Mouse (Mus musculus) layer of hippocampus, adult 9-10 months (tissue): ENCODE data around the gene Pam.
A peak's percentile ranks its signal among the peaks of the same experiment; 100 is the strongest.
"Not testable (repeated sequence)": the region's sequence is repeated elsewhere in the genome, so short reads cannot be mapped to it uniquely, and the experiment has no call there.

Source experiments
- DNase-seq: peaks from one replicate; pipeline ENCODE4 v3.0.0; 2022; ENCODE audit warnings: low spot score

Pam gene

DNA sequence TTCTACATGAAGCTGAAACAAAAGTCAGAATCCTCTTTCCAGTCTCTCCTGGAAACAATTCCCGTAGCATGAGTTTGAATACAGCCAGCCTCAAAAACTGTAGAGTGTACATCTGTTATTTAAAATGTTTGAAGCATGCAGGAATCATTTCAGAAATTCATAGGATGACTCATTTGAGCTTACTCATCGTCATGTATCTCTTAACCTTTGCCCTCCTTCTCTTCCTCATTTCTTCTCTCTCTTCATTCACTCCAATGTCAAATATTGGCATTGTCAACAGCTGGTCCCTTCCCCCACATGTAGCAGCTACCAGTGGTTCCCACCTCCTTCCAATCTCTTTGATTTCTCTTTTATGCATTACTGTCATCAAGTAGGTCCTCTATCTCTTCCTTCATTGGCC is 59.7 kb downstream of the Pam start:
- no peak for DNase-seq

DNA sequence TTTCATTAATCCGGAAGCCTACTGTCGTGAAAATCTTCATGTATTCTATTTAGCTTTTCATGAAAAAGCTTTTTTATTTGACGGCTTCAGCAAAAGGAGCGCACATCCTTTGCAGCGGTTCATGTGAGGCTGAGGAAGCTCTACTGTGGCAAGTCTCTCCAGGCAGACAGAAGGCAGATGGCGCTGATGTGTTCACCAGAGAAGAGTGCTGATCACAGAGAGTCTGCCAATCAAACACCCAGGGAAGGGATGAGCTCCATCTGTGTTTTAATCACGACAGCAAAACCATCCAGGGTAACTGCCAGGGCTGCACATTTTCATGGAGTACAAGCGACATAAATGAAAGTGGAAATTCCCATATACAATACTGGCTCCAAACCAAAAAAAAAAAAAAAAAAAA is 63.6 kb downstream of the Pam start:
- DNase-seq = peak; percentile 45

DNA sequence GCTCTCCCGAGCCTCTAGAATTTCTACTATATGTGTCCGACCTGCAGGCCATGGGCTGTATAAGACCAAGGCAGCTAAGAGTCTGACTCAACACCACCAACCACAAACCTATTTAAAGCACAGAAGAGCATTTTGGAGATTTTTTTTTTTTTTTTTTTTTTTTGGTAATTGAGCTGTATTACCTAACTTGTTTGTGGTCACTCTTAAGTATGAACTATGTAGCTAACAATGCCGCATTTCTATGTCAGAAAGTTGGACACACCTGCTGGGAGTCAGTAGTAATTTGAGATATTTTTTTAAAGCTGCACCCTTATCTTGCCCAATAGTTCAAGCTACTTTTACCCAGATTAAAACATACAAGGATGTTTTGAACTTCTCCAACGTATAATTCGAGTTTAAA is 66.4 kb downstream of the Pam start:
- no peak for DNase-seq

DNA sequence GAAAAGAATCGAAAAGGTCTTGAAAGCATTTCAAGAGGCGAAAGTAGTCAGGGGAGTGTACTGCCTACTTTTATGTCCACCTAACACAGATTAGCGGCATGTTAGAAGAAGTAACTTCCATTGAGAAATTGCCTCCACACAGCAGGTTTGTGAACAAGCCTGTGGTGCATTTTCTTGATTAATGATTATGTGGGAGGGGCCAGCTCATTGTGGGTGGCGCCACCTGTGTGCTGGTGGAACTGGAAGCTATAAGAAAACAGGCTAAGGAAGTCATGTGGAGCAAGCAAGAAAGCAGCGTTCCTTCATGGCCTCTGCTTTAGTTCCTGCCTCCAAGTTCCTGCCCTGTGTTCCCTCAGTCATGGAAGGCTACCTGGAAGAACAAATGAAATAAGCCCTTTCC is 67.0 kb downstream of the Pam start:
- no peak for DNase-seq

DNA sequence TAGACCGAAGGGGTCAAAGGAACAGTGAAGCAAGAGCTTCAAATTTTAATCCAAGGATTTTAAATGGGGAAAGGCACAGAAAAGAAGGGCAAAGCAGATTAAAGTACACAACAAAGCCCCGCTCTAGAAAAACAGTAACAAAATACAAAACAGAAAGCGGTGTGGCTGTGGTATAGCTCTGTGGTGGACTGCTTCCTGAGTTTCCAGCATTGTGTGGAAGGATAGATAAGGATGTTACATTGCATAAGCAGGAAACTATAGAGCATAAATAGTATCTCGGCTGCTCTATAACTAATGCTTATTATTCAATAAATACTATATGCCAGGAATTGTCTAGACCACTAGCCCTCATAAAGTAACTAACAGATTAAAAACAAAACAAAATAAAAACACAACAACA is 67.5 kb downstream of the Pam start:
- DNase-seq = no peak

DNA sequence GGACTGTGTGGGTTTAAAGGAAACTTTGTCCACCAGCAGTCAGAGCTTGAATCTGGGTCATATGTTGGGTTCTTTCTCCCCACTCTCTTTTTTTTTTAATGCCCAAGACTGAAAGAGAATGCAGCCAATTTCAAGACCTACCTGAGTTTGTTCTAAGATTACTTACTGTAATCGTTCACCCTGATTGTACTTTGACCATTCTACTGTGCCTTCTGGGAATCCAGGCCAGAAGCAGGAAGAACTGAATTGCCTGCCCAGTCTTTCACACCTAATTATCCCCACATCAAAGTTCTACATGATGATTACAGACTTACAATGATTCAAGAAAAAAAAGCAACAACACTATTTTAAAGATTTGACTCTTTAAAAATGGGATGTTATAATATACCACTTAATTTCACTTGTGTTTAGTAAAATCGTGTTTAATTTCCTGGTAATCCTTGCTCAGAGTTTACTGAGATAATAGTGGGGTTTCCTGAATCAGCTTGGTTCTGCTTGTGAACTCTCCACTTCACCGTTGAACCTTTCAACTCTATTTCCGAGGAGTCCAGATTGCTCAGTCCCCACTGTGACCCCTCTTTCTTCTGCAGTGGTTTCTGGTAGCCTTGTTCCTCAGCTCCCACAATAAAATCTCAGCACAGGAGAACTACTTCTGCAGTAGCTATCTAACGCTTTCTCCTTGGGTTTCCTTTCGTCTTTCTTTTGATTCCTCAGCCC is 69.4 kb downstream of the Pam start:
- DNase-seq = no peak

DNA sequence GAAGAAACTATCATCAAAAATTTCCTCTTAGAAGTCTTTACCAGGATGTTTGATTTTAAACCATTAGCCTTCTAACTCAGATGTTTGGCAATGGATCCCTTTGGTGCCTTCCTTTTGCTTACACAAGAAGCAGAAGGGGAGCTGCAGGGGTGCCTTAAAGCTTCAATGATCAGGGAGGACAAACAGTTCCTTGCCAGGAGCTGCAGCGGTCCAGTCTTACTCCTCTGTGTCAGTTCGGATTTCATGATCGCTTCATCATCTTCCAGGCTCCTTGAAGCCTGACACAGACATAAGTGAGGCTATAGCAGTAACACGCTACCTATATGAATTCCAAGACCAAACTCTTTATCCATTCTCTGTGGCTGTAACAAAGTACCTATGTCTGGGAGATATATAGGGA is 71.6 kb downstream of the Pam start:
- no peak for DNase-seq

DNA sequence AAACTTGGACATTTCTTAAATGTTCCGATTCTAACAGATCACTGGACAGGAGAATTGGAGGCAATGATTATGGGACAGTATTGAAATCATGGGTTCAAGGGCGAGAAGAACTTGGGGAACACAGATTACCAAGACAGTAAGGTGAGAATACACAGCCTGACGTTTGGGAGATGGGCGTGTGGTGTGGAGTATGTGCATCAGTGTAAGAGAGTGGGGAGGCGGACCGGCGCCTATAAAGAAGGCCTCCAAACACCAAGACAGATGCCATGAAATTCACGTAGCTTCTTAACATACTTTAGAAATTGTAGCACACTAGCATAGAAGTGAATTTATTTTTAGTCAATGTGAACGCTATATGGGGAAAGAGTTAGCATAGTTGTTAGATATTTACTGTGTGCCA is 76.5 kb downstream of the Pam start:
- no peak for DNase-seq

DNA sequence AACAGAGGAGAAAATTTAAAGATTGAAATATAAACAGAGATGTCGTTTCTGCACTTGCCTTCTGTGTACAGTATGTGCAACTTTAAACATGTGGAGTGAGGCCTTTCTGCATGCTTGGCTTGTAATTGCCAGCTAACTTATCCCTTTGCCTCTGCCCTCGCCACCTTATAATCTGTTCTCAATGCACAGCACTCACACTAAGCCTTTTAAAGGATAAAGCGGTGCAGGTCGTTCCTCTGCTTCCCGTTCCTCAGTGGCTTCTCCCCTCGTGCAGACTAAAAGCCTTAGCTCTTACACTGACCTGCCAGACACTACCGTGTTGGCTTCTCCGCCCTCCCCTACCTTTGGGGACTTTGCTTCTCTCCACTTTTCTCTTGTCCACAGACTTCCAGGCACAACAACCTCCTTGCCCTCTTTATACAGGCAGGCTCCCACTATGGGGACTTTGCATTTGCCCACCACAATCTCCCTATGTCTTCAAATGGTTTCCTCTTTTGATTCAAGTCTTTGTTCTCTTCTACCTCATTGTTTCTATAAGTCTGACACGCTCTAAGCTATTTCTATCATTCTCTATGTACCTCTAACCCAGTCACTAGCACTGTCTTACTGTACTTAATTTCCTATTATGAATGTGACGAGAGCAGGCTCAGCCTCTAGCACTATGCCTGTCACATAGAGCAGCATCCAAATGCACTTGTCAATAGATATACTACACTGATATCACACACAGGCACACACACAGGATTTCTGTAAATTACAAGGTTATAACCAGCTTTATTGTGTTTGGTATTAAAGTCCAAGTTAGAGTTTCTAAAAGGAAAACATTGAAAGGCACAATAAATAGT is 79.2 kb downstream of the Pam start:
- DNase-seq = no peak

DNA sequence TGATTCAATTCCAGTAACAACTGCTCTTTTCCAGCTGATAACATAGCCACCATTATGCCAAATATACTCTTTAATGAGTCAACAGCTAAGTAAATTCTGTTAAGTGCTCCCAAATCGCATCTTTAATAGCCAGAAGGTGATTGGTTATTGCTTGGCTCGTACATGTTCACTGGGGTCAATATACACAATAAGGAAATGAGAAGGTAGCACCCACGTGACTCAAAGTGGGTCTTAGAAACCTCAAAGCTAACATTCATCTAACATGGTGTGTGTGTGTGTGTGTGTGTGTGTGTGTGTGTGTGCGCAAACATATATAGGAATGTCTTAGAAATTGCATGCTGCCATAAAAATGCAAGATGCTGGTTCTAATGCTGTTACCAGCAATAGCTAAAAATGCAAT is 79.9 kb downstream of the Pam start:
- DNase-seq = no peak

DNA sequence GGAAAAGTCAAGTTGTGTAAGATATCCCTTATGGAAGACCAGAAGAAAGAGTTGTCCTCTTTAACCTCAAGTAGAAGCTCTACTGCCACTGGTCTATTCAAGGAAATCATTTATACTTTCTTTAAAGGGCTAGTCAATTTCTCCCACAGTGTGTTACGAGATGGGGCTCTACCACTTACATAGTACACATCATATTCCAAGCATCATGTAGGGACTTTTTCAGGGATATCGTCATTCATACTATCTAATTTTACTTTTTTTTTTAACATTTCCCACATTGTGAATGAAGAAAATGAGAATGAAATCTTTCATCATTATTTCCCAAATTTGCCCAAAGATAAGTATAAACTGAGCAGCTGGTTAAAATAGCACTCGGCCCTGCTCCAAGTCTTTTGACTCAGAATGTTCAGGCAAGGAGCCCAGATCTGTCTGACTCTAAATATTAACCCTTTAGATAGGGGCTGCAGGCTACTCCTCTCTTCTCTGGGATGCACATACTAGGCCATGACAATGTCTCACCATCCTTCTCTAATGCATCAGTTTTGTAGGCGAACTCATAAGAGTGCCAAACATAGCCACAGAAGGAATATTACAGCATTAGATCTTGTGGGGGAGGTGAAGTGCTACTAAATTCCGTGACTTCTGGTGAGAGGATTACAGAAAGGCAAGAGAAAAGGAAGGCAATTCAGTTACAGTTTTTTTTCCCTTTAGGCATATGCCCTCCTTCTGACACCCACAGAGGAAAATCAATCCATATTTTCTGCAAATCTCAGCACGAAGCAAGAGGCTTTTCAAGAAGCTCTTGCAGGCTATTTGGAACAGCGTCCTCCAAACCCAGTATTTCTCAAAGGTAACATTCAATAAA is 92.7 kb downstream of the Pam start:
- peak; percentile 65 for DNase-seq

DNA sequence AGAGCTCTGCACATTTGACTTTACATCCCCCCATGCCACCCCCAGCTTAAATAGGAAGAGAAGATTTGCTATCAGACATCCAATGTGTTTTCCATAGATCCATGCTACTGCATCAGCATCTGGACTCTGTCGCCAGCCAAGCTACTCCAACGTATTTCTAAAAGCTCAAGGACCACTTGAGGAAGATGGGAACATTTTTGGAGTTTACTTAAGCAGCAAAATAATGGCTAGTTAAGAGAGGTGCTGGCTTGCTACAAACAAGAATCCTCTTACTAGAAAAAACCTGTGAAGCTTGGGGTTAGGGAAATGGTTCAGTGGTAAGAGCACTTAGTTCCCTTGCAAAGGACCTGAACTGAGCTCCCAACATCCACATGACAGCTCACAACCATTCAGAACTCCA is 96.0 kb downstream of the Pam start:
- DNase-seq = no peak

DNA sequence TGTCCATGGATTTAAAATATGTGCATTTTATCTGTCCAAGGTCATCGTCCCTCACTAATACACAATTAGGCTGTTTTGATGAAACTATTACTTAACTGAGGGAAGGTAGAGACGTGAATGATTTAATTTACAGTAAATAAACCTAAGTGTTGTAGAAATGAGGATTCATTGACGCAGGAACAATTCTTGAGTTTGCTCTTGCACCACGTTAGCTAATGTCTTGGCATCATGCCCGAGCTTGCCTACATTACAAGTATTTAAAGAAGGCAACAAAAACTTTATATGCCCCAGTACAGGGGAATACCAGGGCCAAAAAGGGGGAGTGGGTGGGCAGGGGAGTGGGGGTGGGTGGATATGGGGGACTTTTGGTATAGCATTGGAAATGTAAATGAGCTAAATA is 96.5 kb downstream of the Pam start:
- not testable (repeated sequence) for DNase-seq

DNA sequence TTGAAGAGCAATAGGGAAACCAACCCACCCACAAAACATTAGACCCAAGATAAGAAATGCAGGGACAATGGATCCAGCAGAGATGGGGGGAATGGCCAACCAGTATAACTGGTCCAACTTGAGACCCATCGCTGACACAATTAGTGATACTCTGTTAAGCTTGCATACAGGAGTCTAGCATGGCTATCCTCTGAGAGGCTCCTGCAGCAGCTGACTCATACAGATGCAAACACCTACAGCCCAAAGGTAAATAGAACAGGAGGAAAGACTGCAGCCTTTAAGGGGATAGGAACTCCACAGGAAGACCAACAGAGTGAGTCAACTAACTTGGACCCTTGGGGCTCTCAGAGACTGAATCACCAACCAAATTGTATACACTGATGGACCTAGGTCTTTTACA is 98.4 kb downstream of the Pam start:
- no peak for DNase-seq

DNA sequence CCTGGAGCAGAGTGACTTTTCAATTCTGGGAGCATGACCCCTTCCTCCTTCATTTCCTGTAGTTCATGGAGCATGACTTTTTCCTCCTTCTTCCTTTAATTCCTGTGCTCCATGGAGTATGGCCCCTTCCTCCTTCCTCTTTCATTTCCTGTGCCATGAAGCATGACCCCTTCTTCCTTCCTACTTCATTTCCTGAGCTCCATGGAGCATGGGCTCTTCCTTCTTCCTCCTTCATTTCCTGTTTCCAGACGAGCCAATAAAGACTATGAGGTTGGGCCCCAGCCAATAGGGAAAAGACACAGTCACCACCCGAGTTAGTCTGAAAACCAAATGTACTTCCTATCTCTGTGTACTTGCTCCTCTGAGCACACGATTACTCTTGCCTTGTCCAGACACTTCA is 103.5 kb downstream of the Pam start:
- DNase-seq = no peak

DNA sequence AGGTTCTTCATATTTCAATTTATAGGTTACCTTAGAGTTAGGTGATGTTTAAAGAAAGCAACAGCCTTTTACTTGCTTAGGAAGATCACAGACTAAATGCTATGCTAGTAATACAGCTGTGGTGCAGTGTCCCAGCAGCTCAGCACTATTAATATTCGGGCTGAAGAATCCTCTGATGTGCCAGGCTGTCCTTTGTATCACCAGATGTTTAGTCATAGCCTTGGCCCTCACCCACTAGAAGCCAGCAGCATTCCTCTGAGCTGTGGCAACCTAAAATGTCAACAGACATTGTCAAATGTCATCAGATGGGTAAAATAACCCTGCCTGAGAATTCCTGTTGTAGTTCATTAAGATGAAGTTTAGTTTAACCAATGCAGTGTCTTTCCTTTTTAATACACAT is 112.3 kb downstream of the Pam start:
- no peak for DNase-seq

DNA sequence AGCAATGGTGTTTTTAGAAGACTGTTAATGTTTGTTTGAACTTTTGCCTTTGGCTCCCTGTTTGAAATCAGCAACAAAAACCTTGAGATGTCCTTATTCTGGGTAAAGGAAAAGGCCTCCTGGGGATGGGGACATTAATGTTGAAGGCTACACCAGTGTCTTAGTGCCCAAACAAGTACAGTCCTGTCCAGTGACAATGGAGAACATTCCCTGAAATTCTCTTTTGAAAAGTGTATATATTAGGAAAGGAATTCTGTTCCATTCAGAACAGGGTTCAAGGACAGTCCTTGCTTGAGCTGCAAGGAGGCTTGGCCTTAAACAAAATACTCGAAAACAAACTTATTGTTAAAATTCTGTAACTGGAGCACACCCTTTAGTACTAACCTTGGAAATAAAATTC is 116.0 kb downstream of the Pam start:
- no peak for DNase-seq

DNA sequence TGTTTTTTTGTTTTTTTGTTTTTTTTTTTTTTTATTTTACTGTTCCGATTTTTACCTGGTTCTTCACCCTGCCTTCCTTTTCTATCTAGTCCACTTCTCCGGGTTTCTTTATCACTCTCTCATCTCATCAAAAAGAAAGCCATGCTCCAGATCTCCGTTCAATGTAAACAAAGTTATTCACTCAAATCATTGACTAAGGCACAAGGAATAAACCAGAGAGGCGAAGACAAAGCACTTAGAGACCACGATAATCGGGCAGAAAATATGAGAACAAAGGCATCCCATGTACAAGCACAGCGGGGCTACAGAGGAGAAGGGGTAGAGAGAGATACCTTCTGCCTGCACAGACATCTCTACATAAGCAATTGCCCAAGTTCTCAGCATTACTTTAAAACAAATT is 117.9 kb downstream of the Pam start:
- DNase-seq = no peak

DNA sequence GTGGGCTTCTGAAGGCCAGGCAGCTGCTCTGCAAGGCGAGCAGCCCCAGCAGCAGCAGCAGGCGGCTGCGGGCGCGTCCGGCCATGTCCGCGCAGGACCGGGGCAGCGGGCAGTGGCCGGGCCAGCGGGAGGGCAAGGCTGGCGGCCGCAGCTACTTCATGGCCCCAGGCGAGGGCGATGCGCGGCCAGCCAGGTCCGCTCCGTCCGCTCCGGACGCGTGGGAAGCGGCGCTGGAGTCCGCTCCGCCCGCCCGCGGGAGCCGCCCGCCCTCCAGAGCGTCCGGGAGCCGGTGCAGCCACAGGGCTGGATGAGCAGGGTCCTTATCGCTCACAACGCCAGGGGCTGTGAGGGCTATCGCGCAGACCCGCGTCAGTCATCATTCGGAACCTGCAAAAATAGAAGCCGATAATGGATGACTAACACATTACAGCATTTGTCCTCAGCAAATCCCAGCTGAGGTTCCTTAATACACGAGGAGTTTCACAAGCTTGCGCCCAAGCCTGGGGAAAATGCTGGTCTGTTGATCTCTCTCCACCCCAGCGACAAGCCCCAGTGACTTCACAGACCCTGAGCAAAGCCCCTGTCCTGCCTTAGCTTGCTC is 118.5 kb downstream of the Pam start:
- no peak for DNase-seq

DNA sequence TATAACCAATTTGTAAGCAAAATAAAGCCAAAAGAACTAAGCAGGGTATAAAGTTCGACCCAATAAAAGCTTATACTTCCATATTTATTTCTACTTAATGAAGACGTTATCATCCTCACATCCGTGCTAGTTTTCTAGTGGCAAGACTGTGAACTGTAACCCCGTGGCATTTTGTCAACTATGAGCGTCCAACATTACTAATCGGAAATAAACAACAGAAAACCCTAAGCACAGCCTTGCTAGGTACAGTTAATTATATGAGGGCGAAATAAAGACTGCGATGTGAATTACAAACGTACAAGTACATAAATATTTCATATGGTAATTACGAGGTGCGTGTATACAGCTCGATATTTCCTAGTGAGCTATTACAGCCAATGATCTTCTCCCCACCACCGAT is 119.4 kb downstream of the Pam start:
- no peak for DNase-seq

DNA sequence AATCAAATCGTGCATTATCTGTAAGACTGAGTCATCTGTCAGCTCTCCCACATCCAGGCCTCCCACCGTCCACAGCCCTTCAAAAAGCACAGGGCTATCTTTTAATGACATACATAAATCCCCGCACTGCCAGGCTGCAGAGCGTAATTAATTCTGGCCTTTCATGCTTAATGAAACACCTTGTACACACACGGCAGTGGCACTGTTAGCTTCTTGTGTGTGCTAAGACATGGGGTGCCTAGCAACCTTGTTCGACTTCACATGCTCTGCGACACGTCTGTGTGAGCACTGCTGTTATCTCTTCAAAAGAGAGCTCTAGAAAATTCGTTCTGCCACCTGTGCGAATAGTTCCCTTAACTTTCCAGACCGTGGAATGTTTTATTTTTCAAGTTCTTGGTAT is 120.5 kb downstream of the Pam start:
- DNase-seq = no peak

DNA sequence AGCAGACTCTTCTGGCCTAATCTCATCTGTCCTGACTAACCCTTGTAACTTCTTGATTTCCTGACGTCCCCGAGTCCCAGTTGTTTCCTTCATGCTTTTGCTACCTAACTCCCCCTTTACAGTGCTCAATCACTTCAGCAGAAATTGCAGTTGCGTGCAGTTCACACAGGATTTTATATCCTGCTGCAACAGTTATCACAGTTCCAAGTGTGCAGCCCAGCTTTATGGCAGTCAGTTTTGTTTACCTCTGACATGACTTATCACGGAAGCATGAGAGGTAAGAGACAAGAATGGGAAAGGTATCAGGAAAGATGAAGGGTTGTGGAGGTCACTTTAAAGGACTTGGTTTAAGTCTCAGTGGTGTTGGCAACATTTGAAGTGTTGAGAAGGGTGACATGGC is 125.7 kb downstream of the Pam start:
- DNase-seq = no peak
